Mouse (Mus musculus): ENCODE measurements around the gene Tmem107. TPM values are rescaled to one million over a fixed set of nuclear protein-coding genes. Genes with fewer than 3 reads are reported as not detected.

Tmem107 gene
- total RNA-seq, 2 experiments from 2014 or later = 20.3 to 21.6 TPM

DNA sequence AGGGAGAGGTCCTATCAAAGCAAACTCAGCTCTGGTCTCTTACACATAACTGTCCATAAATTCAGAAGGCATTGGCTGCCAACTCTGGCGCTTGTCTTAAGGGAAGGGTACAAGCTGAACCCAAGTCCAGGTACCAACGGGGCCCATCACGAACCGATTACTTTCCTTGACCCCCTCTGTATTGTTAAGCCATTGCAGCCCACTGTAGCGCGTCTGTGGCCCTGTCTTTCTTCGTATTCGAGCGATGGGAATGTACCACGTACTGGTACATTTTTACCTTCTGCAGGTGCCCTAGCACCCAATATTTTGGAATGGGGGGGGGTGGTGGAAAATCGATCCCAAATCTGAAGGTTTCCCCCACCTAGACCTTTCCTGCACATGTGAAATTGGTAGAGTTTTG lies 1.6 kb downstream of the Tmem107 start:
- Histone ChIP-seq H3K4me3 (no peak overlapping the region; the same call in 1 of the 2 replicates), H3K27ac (peak overlapping the region; percentile 100)
- no peak for TF ChIP-seq CTCF (conservative IDR thresholded peaks at IDR 0.05)
- no peak for DNase-seq (ENCODE audit: low spot score in 2 of 2)

DNA sequence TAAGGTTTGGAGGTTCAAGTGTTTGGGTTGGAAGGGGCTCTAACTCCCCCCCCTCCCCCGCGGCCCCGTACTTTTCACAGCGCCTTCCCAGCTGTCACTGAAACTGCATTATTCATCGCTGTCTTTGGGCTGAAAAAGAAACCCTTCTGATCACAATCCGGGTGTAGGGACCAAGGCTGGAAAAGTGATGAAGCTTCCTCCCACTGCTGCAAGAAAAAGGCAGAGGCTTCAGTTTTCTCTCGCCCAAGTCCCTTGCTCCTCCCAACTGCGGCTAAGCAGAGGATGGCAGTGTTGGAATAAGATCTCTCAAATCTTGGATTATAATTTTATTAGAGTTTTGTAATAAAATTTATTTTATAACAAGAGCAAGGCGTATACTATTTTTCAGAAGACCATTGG lies 2.1 kb downstream of the Tmem107 start:
- TF ChIP-seq CTCF (conservative IDR thresholded peaks at IDR 0.05) = no peak
- DNase-seq (ENCODE audit: low spot score in 2 of 2) = no peak
- peak overlapping the region; percentile 57 for H3K4me3 ChIP-seq
- H3K27ac ChIP-seq = peak overlapping the region; percentile 100

DNA sequence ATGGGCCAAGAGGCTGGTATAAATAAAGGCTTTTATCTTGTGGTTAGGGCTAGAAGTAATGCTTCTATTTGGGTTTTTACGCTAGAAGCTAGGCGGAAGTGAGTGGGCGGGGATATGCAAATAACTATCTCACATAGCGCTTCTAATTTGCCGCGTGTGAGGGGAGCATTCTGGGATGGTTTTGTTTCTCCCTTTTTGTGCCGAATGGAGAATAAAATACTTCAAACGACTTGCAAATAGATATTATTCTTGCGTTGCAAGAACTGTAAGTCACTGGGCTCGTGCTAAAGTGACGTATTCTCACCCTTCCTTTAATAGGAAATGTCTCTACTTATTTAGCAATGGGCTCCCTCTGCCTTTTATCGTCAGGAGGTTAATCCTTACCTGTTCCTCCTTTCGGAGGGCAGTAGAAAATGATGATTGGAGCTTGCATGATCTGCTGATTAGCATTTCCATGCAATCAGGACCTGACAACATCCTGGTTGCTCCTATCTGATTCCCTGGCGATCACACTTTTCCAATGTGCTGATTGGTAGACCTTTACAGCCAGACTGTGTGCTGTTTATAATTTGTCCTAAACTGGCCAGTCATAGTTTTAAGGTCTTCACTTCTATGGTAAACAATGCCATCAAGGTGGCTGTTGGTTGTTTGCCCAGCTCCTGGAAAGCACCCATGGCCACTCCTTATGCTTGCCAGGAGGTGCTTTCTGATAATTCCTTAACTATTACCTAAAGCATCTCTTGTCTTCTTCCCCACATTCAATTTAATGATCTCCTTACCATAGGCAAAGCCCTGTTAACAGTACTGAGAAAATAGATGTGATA lies 2.7 kb downstream of the Tmem107 start:
- peak; percentile 51 for TF ChIP-seq CTCF (conservative IDR thresholded peaks at IDR 0.05)
- Histone ChIP-seq H3K27ac (peak overlapping the region; percentile 100), H3K4me3 (peak overlapping the region; percentile 57)
- DNase-seq (ENCODE audit: low spot score in 2 of 2) = peak; percentile 85 to 89

DNA sequence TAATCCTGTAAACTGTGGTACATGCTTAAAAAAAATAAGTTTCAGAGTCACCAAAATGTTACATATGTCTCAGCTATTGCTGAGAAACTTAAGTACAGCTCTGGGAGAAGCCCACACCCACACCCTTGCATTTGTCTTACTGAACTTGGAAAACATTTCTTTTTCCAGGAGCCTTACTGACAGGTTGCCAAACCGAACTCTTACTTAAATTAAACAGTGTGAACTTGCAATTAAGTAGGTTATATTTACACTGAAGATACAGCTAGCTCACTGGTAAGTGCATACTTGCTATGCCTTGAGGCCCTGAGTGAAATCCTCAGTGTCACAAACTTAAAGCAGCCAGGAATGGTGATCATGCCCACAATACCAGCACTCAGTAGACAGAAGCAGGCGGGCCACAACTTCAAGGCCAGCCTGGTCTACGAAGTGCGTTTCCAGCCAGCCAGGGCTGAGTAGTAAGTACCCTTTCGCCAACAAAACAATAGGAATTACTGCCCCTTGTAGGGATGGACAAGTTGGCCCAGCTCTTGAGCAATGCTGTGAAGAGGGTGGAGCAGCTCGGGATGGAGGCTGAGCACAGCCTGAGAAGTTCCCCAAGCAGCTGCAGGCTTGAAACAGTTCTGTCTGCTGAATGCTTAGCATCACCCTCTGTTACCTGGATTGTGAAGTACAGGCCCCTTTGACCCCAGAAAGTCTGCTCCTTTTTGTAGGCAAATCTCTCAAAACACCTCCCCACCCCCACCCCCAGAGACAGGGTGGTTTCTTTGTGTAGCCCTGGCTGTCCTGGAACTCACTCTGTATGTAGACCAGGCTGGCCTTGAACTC lies 3.6 kb downstream of the Tmem107 start:
- TF ChIP-seq CTCF (conservative IDR thresholded peaks at IDR 0.05) = no peak
- Histone ChIP-seq H3K27ac (peak overlapping the region; percentile 100; the same call in 1 of the 2 replicates), H3K4me3 (no peak overlapping the region)
- DNase-seq (ENCODE audit: low spot score in 2 of 2) = no peak

DNA sequence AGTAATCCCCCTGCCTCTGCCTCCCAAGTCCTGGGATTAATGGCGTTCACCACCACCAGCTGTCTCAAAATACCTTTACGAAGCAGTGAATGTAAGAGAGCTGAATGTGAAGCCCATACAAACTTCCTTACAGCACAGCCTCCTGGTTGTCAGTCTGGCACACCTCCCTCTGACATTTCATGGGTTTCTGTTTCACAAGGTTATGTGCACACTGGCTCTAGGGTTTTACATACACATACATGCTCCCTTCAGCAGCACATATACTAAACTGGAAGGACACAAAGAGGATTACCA lies 4.1 kb downstream of the Tmem107 start:
- TF ChIP-seq CTCF (conservative IDR thresholded peaks at IDR 0.05) = no peak
- DNase-seq (ENCODE audit: low spot score in 2 of 2) = no peak
- no peak overlapping the region for H3K27ac ChIP-seq
- H3K4me3 ChIP-seq = no peak overlapping the region

DNA sequence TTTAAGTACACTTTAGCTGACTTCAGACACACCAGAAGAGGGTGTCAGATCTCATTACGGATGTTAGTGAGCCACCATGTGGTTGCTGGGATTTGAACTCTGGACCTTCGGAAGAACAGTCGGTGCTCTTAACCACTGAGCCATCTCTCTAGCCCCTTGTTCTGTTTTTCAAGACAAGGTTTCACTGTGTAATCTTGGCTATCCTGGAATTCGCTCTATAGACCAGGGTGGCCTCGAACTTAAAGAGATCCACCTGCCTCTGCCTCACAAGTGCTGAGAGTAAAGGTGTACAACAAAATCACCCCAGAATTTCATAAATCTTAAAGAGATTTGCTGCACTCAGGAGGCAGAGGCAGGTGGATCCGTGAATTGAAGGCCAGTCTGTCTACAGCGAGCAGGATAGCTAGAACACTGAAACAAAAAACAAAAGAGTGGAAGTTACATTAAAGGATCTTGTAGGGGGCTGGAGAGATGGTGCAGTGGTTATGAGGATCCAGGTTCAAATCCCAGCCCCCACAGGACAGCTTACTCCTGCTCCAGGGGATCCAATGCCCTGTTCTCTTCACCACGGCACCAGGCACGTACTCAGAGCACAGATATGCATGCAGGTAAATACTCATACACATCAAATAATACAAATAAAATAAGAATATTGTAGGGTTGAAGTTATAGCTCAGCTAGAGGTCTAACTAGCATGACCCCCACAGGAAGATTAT lies 5.3 kb downstream of the Tmem107 start:
- Histone ChIP-seq H3K4me3 (no peak overlapping the region), H3K27ac (peak overlapping the region; percentile 53; the same call in 1 of the 2 replicates)
- TF ChIP-seq CTCF (conservative IDR thresholded peaks at IDR 0.05) = no peak
- DNase-seq (ENCODE audit: low spot score in 2 of 2) = no peak

DNA sequence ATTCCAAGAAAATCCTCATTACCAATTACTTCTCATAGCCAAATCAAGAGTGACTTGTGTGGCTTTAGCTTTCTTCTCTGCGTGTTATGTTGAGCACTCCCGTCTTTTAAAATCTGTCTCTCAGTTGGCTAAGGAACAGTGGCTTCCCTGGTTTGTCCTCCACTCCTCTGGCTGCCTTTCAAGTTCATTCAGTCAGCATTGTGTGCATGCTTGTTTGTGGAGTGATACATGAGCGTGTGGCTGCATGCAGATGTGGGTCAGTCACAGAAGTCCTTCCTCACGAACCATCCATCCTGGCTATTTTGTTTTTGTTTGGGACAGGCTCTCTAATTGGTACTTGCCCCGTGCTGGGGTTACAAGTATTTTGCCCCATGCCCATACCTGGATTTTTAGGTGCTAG lies 6.0 kb downstream of the Tmem107 start:
- no peak overlapping the region for H3K4me3 ChIP-seq
- no peak for DNase-seq (ENCODE audit: low spot score in 2 of 2)
- H3K27ac ChIP-seq = peak overlapping the region; percentile 53
- TF ChIP-seq CTCF (conservative IDR thresholded peaks at IDR 0.05) = no peak

DNA sequence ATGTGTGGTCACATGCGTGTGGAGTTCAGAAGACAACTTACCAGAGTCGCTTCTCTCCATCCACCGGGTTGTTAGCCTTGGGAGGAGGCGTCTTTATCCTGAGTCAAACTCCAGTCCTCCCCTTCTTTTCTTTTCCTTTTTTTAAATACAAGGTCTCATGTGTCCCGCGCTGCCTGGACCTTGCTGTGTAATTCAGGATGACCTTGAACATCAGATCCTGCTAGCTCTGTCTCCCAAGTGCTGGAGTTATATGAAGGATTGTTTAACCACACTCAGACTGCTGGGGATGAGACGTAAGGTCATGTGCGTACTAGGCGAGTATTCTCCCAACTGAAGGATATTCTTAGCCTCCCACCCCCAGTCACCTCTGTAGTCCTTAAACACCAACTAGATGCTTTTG lies 6.7 kb downstream of the Tmem107 start:
- Histone ChIP-seq H3K27ac (no peak overlapping the region), H3K4me3 (no peak overlapping the region)
- no peak for DNase-seq (ENCODE audit: low spot score in 2 of 2)
- TF ChIP-seq CTCF (conservative IDR thresholded peaks at IDR 0.05) = no peak

DNA sequence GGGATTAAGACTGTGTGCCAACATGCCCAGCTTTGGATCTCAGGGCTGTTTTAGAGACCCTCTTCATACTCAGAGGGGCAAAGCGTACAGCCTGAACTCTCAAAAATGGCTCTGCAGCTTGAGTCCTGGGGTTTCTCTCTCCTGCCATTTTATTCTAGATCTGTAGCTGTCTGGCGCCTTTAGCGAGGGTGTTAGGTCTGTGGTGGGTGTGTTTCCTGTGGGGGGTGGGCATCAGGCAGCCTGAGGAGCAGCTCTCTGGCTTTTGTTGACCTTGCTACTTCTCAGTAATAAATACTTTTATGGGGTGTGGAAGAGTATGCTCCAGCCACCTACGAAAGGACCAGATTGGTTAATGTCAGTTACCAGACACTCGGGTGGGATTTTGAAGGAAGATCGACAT lies 7.4 kb downstream of the Tmem107 start:
- TF ChIP-seq CTCF (conservative IDR thresholded peaks at IDR 0.05) = no peak
- DNase-seq (ENCODE audit: low spot score in 2 of 2) = no peak
- Histone ChIP-seq H3K4me3 (no peak overlapping the region), H3K27ac (no peak overlapping the region)

DNA sequence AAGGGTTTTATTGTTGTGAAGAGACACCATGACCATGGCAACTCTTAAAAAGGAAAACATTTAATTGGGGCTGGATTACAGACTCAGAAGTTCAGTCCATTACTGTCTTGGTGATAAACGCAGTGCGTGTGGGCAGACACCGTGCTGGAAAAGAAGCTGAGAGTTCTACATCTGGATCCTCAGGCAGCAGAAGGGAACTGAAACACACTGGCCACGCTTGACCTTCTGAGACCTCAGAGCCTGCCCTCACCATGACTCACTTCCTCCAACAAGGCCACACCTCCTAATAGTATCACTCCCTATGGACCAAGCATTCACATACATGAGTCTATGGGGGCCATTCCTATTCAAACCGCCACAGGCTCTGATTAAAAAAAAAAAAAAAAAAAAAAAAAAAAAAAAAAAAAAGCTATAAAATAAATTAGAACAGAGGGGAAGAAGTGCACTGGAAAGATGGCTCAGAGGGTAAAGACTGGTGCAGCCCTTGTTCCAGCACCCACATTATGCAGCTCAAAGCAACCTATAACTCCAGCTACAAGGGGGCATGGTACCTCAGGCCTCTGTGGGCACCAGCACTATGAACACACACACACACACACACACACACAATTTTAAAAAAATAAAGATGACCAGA lies 8.3 kb downstream of the Tmem107 start:
- no peak for TF ChIP-seq CTCF (conservative IDR thresholded peaks at IDR 0.05)
- H3K27ac ChIP-seq = no peak overlapping the region
- H3K4me3 ChIP-seq = no peak overlapping the region
- DNase-seq (ENCODE audit: low spot score in 2 of 2) = no peak

DNA sequence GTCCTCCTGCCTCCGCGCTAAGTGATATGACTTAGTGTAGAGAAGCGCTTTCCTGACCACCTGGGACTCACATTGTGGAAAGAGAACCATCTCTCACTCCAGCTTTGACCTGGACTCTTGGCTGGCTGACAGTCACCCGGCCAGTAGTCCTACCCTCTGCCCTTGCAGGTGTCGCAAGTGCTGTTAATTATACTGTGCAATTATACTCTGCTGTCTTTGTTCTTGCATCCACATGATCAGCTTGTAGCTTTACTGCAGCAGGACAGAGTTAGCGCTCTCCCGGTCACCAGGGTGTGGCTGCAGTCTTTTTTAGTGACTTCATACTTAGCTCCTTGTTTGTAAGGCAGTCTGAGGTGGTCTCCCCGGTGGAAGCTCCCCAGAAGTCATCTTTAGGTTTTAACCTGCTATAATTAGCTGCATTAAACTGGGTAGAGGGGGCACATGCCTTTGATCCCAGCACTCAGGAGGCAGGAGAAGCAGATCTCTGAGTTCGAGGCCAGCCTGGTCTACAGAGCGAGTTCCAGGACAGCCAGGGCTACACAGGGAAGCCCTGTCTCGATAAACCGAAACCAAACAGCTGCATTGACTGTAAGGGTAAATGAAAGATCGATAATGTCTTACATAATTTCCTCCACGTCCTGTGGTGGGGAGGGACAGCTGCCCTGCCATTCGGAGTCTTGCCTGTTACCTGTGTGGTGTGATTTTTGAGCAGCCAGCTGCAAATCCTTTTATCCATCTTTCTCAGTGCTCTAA lies 9.7 kb downstream of the Tmem107 start:
- Histone ChIP-seq H3K27ac (no peak overlapping the region), H3K4me3 (no peak overlapping the region)
- DNase-seq (ENCODE audit: low spot score in 2 of 2) = no peak
- no peak for TF ChIP-seq CTCF (conservative IDR thresholded peaks at IDR 0.05)

DNA sequence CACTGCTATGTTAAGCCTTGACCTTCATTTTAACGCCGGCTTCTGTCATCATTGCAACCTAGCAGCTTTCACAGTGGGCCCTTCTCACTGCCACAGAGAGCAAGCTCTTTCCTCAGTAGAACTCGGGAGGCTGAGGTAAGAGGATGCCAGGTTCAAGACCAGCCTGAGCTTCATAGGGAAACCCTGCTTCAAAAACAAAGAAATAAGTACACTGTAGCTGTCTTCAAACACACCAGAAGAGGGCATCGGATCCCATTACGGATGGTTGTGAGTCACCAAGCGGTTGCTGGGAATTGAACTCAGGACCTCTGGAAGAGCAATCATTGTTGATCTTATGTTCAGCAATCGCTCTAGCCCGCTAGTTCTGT lies 10.2 kb downstream of the Tmem107 start:
- no peak for DNase-seq (ENCODE audit: low spot score in 2 of 2)
- H3K4me3 ChIP-seq = no peak overlapping the region
- H3K27ac ChIP-seq = no peak overlapping the region
- no peak for TF ChIP-seq CTCF (conservative IDR thresholded peaks at IDR 0.05)
